Mouse (Mus musculus): ENCODE data around the gene Lcn10.
A peak's percentile ranks its signal among the peaks of the same experiment; 100 is the strongest.

GRCm38 (mm10) chr2:25639890-25640289 is 42.6 kb upstream of the Lcn10 start:
- no peak for TF ChIP-seq POLR2A (IDR thresholded peaks at IDR 0.05; ENCODE audit: extremely low read depth, insufficient read depth, low read length)
- TF ChIP-seq CTCF (IDR thresholded peaks at IDR 0.05; ENCODE audit: extremely low read depth, insufficient read depth, low read length) = peak; percentile 55

Measured in cortical plate, adult 2 months (tissue).